Mouse (Mus musculus): ENCODE measurements at regions not wholly inside any gene's neighbourhood (a gene's known extent, or its start where the extent isn't known, plus 50 kb on each side); places are given as distances from the start of the nearest gene placed in this dataset.

GRCm38 (mm10) chr8:89658998-89659944 lies 615.3 kb upstream of the Sall1 start:
- intact Hi-C loops (cut with DNase I) = no loop called here

DNA sequence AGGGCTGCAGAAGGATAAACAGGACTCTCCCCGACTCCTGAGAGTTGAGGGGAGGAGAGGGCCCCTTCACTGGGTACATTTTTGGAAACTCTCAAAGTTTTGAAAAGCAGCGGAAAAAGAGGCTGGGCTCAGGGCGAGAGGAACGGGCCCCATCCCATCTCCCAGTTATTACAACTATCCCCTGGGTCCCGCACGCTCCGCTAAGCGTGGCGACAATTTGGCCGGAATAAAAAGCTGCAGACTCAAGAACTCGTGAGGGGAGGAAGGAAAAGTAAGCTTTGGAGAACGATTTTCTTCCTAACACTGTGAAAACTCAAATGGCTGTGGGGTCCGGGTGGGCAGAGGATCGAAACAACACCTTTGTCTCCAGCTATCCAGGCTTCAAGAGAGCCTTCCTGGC lies 611.4 kb upstream of the Sall1 start:
- intact Hi-C loops (cut with DNase I) = no loop called here

- intact Hi-C loops (cut with DNase I) = no loop called here
These were observed 605.4 kb upstream of the Sall1 start for GRCm38 (mm10) chr8:89649207-89649890.

- intact Hi-C loops (cut with DNase I) = no loop called here
These were observed 603.0 kb upstream of the Sall1 start for GRCm38 (mm10) chr8:89646946-89647345.

GRCm38 (mm10) chr8:89641339-89641738 lies 597.4 kb upstream of the Sall1 start:
- intact Hi-C loops (cut with DNase I) = no loop called here

GRCm38 (mm10) chr8:89634864-89635263 lies 590.9 kb upstream of the Sall1 start:
- intact Hi-C loops (cut with DNase I) = no loop called here

DNA sequence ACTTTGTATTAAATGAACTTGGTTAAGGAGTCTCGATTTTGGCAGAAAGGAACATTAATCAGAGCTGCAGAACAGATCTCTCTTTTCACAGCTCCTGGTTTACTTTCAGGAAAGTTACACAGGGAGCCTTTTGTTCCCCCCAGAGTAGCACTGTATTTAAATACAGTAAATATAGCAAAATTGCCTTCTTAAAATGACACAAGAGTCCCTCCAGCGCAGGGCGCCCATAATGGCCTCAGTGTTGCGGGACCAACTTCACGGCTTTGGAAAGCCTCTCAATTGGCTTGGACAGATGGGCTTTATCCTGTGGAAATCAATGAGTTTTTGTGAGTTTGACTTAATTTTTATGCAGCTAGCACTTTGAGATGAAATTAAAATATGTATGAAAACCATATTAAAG lies 588.3 kb upstream of the Sall1 start:
- intact Hi-C loops (cut with DNase I) = no loop called here

- intact Hi-C loops (cut with DNase I) = no loop called here
These were observed 586.6 kb upstream of the Sall1 start for GRCm38 (mm10) chr8:89630540-89630939.

GRCm38 (mm10) chr8:89618089-89618488 lies 574.1 kb upstream of the Sall1 start:
- intact Hi-C loops (cut with DNase I) = no loop called here

DNA sequence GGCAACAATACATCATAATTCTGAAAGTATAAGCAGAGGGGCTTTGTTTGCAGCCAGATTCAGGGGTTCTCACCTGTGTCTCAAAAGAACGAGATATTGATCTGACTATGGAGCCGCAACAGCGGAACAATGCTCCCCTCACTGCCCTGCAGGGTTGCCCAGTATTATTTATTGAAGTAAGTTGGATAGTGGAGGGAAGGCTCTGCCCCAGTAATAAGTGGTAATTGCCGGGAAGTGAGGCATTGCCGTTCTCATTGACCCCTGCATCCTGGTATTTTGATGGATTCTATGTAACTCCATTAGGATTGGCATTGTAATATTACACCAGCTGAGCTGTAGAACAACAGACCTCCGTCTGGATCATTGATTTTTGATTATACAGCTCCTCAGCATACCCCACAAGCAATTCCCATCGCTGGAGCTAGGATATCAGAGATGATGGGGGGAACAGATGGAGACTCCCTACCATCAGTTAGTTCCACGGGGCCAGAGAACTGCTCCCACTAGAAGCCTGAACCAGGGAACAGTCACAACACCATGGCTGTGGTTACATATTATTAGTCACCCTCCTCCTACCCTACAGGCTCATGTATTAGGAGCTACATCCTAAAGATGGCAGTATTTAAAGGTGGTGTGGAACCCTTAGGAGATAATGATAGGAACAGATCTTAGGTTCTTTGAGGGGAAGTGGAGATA lies 572.0 kb upstream of the Sall1 start:
- intact Hi-C loops (cut with DNase I) = no loop called here

DNA sequence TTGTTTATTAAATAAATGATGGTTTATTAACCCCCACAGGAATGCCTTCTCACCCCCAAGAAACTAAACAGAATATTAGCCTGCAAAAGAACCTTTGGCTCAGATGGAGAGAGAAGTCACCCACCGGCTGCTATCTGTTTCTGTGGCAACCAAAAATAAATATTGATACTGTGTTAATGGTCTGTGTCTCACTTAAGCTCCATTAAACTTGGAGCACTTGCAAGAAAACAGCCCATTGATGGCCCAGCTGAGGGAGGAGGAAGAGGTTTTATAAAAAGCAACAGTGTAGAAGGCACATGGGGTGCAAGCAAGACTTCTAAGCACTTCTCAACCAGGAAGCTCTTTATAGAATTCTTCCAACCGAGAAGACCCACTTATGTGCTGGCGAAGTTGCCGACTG lies 565.1 kb upstream of the Sall1 start:
- intact Hi-C loops (cut with DNase I) = no loop called here

GRCm38 (mm10) chr8:89605905-89606468 lies 562.0 kb upstream of the Sall1 start:
- intact Hi-C loops (cut with DNase I) = no loop called here

- intact Hi-C loops (cut with DNase I) = no loop called here
These were observed 560.5 kb upstream of the Sall1 start for GRCm38 (mm10) chr8:89604461-89604860.

DNA sequence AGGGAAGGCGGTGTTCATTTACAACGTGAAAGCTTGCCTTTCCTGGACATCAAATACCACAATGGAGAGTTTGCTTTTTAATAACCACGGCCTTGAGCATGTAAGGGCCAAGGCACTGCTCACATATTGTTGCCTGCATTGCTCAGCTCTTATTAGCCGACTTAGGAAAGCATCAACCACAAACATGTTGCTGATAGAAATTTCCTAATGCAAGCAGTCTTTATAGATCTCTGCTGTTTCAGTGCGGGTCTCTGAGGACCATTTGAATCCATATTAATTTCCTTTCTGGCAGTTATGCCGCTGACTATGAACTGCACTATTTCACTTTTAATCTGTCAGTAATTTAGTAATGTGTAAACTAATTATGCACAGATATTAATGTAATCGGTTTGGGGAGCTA lies 552.4 kb upstream of the Sall1 start:
- intact Hi-C loops (cut with DNase I) = no loop called here

DNA sequence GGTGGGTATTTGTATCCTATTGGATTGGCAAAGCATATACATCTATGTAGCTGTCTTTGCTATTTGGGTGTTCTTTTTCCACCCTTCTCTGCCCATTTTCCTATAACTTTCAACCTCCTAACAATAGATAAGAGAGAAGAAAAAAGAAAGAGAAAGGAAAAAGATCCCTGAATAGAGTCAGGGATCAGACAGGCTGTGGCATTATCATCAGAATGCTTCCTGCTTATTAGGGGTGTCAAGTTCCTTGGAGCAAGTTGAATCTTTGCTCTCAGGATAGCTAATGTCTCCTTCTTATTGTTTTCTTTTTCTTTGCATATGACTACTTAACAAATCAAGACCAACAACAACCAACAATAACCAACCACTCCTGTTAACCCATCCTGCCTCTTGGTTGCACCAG lies 539.1 kb upstream of the Sall1 start:
- intact Hi-C loops (cut with DNase I) = no loop called here

DNA sequence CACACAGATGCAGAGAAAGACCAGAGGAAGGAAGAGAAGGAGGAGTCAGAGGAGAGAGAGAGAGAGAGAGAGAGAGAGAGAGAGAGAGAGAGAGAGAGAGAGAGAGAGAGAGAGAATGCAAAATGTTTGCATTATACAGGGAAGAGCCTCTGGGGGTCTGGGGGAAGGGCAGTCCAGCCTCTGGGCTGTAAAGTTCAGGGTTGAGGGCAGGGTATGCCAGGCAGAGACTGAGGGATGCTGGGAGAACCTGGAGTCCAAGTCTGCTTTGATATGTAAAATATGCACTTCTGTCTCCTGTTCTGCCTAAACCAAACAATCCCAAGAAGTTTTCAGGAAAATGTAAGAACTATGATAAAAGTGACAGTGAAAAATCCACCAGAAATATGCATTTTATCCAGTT lies 538.6 kb upstream of the Sall1 start:
- intact Hi-C loops (cut with DNase I) = no loop called here

- intact Hi-C loops (cut with DNase I) = loop anchor here (5.0 kb wide), 2 partner anchors 215 to 630 kb away; no protein-coding TSS in a partner anchor
These were observed 527.9 kb upstream of the Sall1 start for GRCm38 (mm10) chr8:89571816-89572215.

DNA sequence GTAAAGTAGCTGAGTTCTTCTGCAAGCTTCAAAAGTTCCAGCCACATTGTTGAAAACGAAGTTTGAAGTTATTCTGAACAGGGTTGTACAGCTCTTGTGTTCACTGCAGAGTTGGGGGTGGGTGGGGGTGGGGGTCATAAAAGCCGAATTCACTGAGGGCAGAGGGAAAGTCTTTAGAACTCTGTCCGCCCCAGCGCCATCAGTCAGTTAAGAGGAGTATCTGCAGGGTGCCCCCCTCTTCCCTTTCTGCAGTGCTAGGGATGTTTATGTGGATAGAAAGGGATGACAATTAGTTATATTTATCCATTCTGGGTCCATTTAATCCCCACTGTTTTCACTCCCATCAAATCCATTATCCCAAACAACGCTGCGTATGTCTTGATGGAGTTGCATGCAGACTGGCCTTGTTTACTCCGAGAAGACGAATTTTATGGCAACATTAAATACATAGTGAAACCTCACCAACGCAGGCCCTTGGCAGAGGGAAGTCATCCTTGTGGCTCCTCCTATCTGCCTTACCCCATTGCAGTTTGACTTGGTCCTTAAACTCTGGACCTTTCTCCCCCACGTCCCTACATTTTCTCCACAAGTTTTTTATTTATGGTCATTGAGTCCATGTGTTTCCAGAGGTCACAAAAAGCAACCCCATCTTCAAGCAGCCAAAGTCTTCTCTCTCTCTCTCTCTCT lies 526.8 kb upstream of the Sall1 start:
- intact Hi-C loops (cut with DNase I) = loop anchor here (5.0 kb wide), 2 partner anchors 217 to 628 kb away; no protein-coding TSS in a partner anchor

- intact Hi-C loops (cut with DNase I) = no loop called here
These were observed 525.4 kb upstream of the Sall1 start for GRCm38 (mm10) chr8:89569406-89569805.

DNA sequence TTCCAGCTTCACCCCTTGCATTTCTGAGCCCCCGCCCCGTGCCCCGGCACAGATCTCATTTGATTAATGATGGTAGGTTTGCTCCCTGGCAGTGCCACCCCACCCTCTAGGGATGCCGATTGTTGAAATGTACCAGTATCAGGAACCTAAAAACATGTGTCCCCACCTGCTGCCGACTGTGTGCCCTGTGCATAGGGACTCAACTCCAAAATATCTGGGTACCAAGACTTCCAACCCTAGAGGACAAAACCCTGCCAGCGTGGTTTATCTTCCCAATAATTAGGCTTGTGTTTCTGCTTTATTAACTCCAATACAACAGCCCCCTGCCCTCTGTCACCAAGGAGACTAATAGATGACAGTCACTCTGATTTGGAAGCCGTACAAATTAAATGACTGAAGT lies 524.7 kb upstream of the Sall1 start:
- intact Hi-C loops (cut with DNase I) = no loop called here

GRCm38 (mm10) chr8:89566986-89567385 lies 523.0 kb upstream of the Sall1 start:
- intact Hi-C loops (cut with DNase I) = no loop called here

Measured in adrenal gland (tissue).